Mouse (Mus musculus) intestine, embryonic 16.5 days (tissue): ENCODE data around the gene Slc6a6. TPM values are rescaled to one million over a fixed set of nuclear protein-coding genes. Genes with fewer than 3 reads are reported as not detected.

Source experiments
- ATAC-seq: fragments of 200-750 bp; cut with Nextera tagmentation; 2 replicates; pipeline ENCODE4 v1.8.0; 2017; ENCODE audit warnings: moderate TSS enrichment, moderate library complexity
- H3K27ac ChIP-seq: fragments of 300-500 bp; sonication (generic); 2 replicates; pipeline ENCODE4 v1.5.1; 2014; ENCODE audit warnings: mild to moderate bottlenecking, low read length
- H3K27me3 ChIP-seq: fragments of 300-500 bp; sonication (generic); replicated peaks from 2 replicates; pipeline ENCODE4 v1.6.1; 2014; ENCODE audit warnings: low read length, control low read depth, mixed read lengths; ENCODE audit not compliant: control insufficient read depth, insufficient read depth
- H3K36me3 ChIP-seq: fragments of 300-500 bp; sonication (generic); 2 replicates; pipeline ENCODE4 v1.6.1; 2014; ENCODE audit warnings: low read length, control low read depth; ENCODE audit not compliant: control insufficient read depth, insufficient read depth
- H3K4me1 ChIP-seq: fragments of 300-500 bp; sonication (generic); 2 replicates; pipeline ENCODE4 v1.6.1; 2014; ENCODE audit warnings: low read length, control low read depth, mixed read lengths; ENCODE audit not compliant: control insufficient read depth, insufficient read depth
- H3K4me2 ChIP-seq: fragments of 300-500 bp; sonication (generic); 2 replicates; pipeline ENCODE4 v1.6.1; 2014; ENCODE audit warnings: low read depth, low read length, control low read depth
- H3K4me3 ChIP-seq: fragments of 300-500 bp; sonication (generic); 2 replicates; pipeline ENCODE4 v1.5.1; 2014; ENCODE audit warnings: mild to moderate bottlenecking, low read length
- H3K9ac ChIP-seq: fragments of 300-500 bp; sonication (generic); 2 replicates; pipeline ENCODE4 v1.6.1; 2014; ENCODE audit warnings: low read depth, low read length
- H3K9me3 ChIP-seq: fragments of 300-500 bp; sonication (generic); 2 replicates; pipeline ENCODE4 v1.6.1; 2016; ENCODE audit warnings: low read length, control low read depth; ENCODE audit not compliant: control insufficient read depth
- WGBS: fragments of 180-500 bp; shearing (Covaris S2); extraction: QIAGEN DNeasy Blood & Tissue Kit; methylation state at CpG from one replicate; pipeline ENCODE4 v1.1.7; 2014; 5-methylcytosine and 5-hydroxymethylcytosine counted together
- polyA plus RNA-seq: library from polyadenylated mRNA; unstranded; fragments of >200 nt; fragmentation: Nextera tagmentation; extraction: Ambion mirVana; gene quantifications from 2 replicates; pipeline ENCODE4 v1.2.1, GENCODE M21; 2015

Gene Slc6a6
- polyA plus RNA-seq, 1 experiment from 2014 or later: 103 TPM

GRCm38 (mm10) chr6:91712855-91713331 is 29.0 kb downstream of the Slc6a6 start:
- WGBS: 9% methylated on average over 10 of the region's 10 CpGs
- Histone ChIP-seq H3K4me2 (peak overlapping the region; percentile 8; the same call in 1 of the 2 replicates), H3K4me1 (peaks cover 28% of the 10 kb centered on the region), H3K27me3 (no peaks in the 10 kb centered on the region), H3K9me3 (no peaks in the 10 kb centered on the region), H3K27ac (peak overlapping the region; percentile 81), H3K9ac (peak overlapping the region; percentile 41), H3K4me3 (no peak overlapping the region), H3K36me3 (no peaks in the 10 kb centered on the region)
- ATAC-seq: peak; percentile 87

GRCm38 (mm10) chr6:91713370-91713896 is 29.6 kb downstream of the Slc6a6 start:
- no peaks in the 10 kb centered on the region for H3K36me3 ChIP-seq
- no peak overlapping the region for H3K4me3 ChIP-seq
- peak overlapping the region; percentile 81 for H3K27ac ChIP-seq
- H3K9me3 ChIP-seq: no peaks in the 10 kb centered on the region
- peak; percentile 6; the same call in 1 of the 2 replicates for ATAC-seq
- H3K9ac ChIP-seq: peak overlapping the region; percentile 41
- WGBS: 7% methylated on average over 5 of the region's 5 CpGs
- H3K4me1 ChIP-seq: peaks cover 29% of the 10 kb centered on the region
- no peaks in the 10 kb centered on the region for H3K27me3 ChIP-seq
- H3K4me2 ChIP-seq: no peak overlapping the region

GRCm38 (mm10) chr6:91715023-91715422 is 31.2 kb downstream of the Slc6a6 start:
- H3K27ac ChIP-seq: no peak overlapping the region
- no peak overlapping the region for H3K4me3 ChIP-seq
- no peak overlapping the region for H3K4me2 ChIP-seq
- ATAC-seq: no peak
- H3K27me3 ChIP-seq: no peaks in the 10 kb centered on the region
- H3K36me3 ChIP-seq: no peaks in the 10 kb centered on the region
- WGBS: 83% methylated on average over 8 of the region's 8 CpGs
- no peaks in the 10 kb centered on the region for H3K9me3 ChIP-seq
- H3K9ac ChIP-seq: no peak overlapping the region
- peaks cover 45% of the 10 kb centered on the region for H3K4me1 ChIP-seq

GRCm38 (mm10) chr6:91715988-91716810 is 32.3 kb downstream of the Slc6a6 start:
- Histone ChIP-seq H3K4me3 (no peak overlapping the region), H3K4me1 (peaks cover 41% of the 10 kb centered on the region), H3K36me3 (no peaks in the 10 kb centered on the region), H3K9ac (no peak overlapping the region), H3K27ac (0 out of 2 replicates have a peak overlapping the region, but pooled peaks have one; percentile 5), H3K27me3 (no peaks in the 10 kb centered on the region), H3K4me2 (no peak overlapping the region), H3K9me3 (no peaks in the 10 kb centered on the region)
- WGBS: 69% methylated on average over 6 of the region's 6 CpGs
- no peak for ATAC-seq

- WGBS: 73% methylated on average over 2 of the region's 2 CpGs
- Histone ChIP-seq H3K27ac (no peak overlapping the region), H3K4me2 (no peak overlapping the region), H3K27me3 (no peaks in the 10 kb centered on the region), H3K4me1 (peaks cover 28% of the 10 kb centered on the region), H3K9me3 (no peaks in the 10 kb centered on the region), H3K36me3 (0 out of 2 replicates have a peak, but pooled peaks cover 5% of the 10 kb centered on the region), H3K4me3 (no peak overlapping the region), H3K9ac (no peak overlapping the region)
- ATAC-seq: no peak
These were observed 34.2 kb downstream of the Slc6a6 start for GRCm38 (mm10) chr6:91718067-91718466.

GRCm38 (mm10) chr6:91718603-91719002 is 34.8 kb downstream of the Slc6a6 start:
- no peak for ATAC-seq
- peak overlapping the region; percentile 37; the same call in 1 of the 2 replicates for H3K27ac ChIP-seq

GRCm38 (mm10) chr6:91719042-91719747 is 35.3 kb downstream of the Slc6a6 start:
- H3K4me3 ChIP-seq: no peak overlapping the region
- peaks cover 22% of the 10 kb centered on the region for H3K4me1 ChIP-seq
- no peaks in the 10 kb centered on the region for H3K27me3 ChIP-seq
- peak overlapping the region; percentile 60 for H3K27ac ChIP-seq
- no peak overlapping the region; the same call in 1 of the 2 replicates for H3K4me2 ChIP-seq
- ATAC-seq: peak; percentile 8; the same call in 1 of the 2 replicates
- WGBS: 62% methylated on average over 6 of the region's 6 CpGs
- H3K36me3 ChIP-seq: peaks cover 13% of the 10 kb centered on the region; the same call in 1 of the 2 replicates
- H3K9me3 ChIP-seq: no peaks in the 10 kb centered on the region
- 0 out of 2 replicates have a peak overlapping the region, but pooled peaks have one; percentile 16 for H3K9ac ChIP-seq

More at GRCm38 (mm10) chr6:91718603-91719002, 34.8 kb downstream of the Slc6a6 start:
- no peaks in the 10 kb centered on the region for H3K9me3 ChIP-seq
- WGBS: 63% methylated on average over 3 of the region's 3 CpGs
- no peaks in the 10 kb centered on the region for H3K27me3 ChIP-seq
- peaks cover 23% of the 10 kb centered on the region for H3K4me1 ChIP-seq
- H3K36me3 ChIP-seq: 0 out of 2 replicates have a peak, but pooled peaks cover 7% of the 10 kb centered on the region
- H3K4me2 ChIP-seq: no peak overlapping the region
- H3K4me3 ChIP-seq: no peak overlapping the region
- 0 out of 2 replicates have a peak overlapping the region, but pooled peaks have one; percentile 16 for H3K9ac ChIP-seq

GRCm38 (mm10) chr6:91719865-91720533 is 36.1 kb downstream of the Slc6a6 start:
- no peak overlapping the region for H3K4me3 ChIP-seq
- H3K9me3 ChIP-seq: no peaks in the 10 kb centered on the region
- ATAC-seq: peak; percentile 14; the same call in 1 of the 2 replicates
- peak overlapping the region; percentile 60 for H3K27ac ChIP-seq
- no peaks in the 10 kb centered on the region for H3K27me3 ChIP-seq
- H3K4me2 ChIP-seq: no peak overlapping the region; the same call in 1 of the 2 replicates
- peaks cover 22% of the 10 kb centered on the region for H3K4me1 ChIP-seq
- peak overlapping the region; percentile 40; the same call in 1 of the 2 replicates for H3K9ac ChIP-seq
- 15% methylated on average over 9 of the region's 9 CpGs for WGBS
- peaks cover 19% of the 10 kb centered on the region; the same call in 1 of the 2 replicates for H3K36me3 ChIP-seq
